Mouse (Mus musculus): ENCODE measurements around the gene Olfr156. TPM values are rescaled to one million over a fixed set of nuclear protein-coding genes. Genes with fewer than 3 reads are reported as not detected.

Gene Olfr156
- total RNA-seq (2012; rRNA removed), result not detected in 2 replicates
- total RNA-seq (2014; rRNA removed), result not detected in 2 replicates
- polyA plus RNA-seq (2012; ENCODE audit: insufficient read length, low read depth), result not detected in 2 replicates

GRCm38 (mm10) chr4:43823845-43824337 is at the start of gene Olfr156:
TSS of gene Olfr156 (minus strand) at chr4:43823895.
- H3K4me1 ChIP-seq (ENCODE audit: control insufficient read depth in 1 of 2, insufficient read depth in 2 of 2), result no peaks in the 10 kb centered on the region
- H3K27ac ChIP-seq (ENCODE audit: insufficient read depth, low read depth), result no peak within 1 kb of the TSS
- TF ChIP-seq CHD2 (IDR thresholded peaks at IDR 0.05; ENCODE audit: low read length) (no peak), IRF4 (IDR thresholded peaks at IDR 0.05; ENCODE audit: low read depth, low read length) (no peak), MAX (IDR thresholded peaks at IDR 0.05; ENCODE audit: low read length) (no peak), USF1 (IDR thresholded peaks at IDR 0.05; ENCODE audit: low read depth, low read length) (no peak), HCFC1 (IDR thresholded peaks at IDR 0.05; ENCODE audit: low read depth, low read length) (no peak), RAD21 (IDR thresholded peaks at IDR 0.05; ENCODE audit: low read depth, low read length) (peak; percentile 33), POLR2AphosphoS2 (IDR thresholded peaks at IDR 0.05; ENCODE audit: low read depth, low read length) (no peak), E2F4 (IDR thresholded peaks at IDR 0.05; ENCODE audit: insufficient replicate concordance, low read depth, low read length) (no peak), ZKSCAN1 (IDR thresholded peaks at IDR 0.05; ENCODE audit: borderline replicate concordance, low read depth, low read length) (no peak), USF2 (conservative IDR thresholded peaks at IDR 0.05; ENCODE audit: low read depth, low read length) (no peak), NRF1 (IDR thresholded peaks at IDR 0.05; ENCODE audit: low read depth, low read length) (no peak), CTCF (conservative IDR thresholded peaks at IDR 0.05 in 1 of 2, IDR thresholded peaks at IDR 0.05 in 1 of 2; ENCODE audit: low read depth in 2 of 2, low read length in 2 of 2) (peak in 1 of 2 experiments; percentile 43; a peak in 2 of 4 replicates), SMC3 (IDR thresholded peaks at IDR 0.05; ENCODE audit: low read depth, low read length) (peak; percentile 27; the same call in 1 of the 2 replicates), MAFK (IDR thresholded peaks at IDR 0.05; ENCODE audit: insufficient replicate concordance, low read length) (no peak)
- dilution Hi-C loops (cut with MboI; ENCODE audit: extremely low pct_ligation_motif_present, extremely low pct_unique_long_range_greater_than_20kb, low sequenced_read_pairs) (no loop called here), in situ Hi-C loops (cut with MboI; ENCODE audit: low pct_ligation_motif_present, low pct_unique_long_range_greater_than_20kb, low sequenced_read_pairs) (no loop called here)
- no peak within 1 kb of the TSS for H3K9ac ChIP-seq (ENCODE audit: insufficient read depth, low read depth)
- DNase-seq (ENCODE audit: extremely low read depth), result no peak
- no peaks in the 10 kb centered on the region for H3K79me2 ChIP-seq (replicated peaks; ENCODE audit: control insufficient read depth, extremely low read depth, insufficient read depth, poor library complexity, severe bottlenecking)
- H3K9me3 ChIP-seq (replicated peaks; ENCODE audit: low read length), result no peaks in the 10 kb centered on the region
- no peak within 1 kb of the TSS for H3K4me2 ChIP-seq (ENCODE audit: insufficient read depth, low read depth, poor library complexity, severe bottlenecking)
- peaks cover 70% of the 10 kb centered on the region for H3K27me3 ChIP-seq (replicated peaks)
- no peak within 1 kb of the TSS for H3K4me3 ChIP-seq (replicated peaks in 1 of 3; ENCODE audit: low read depth in 2 of 3, low read length in 2 of 3, poor library complexity in 1 of 3)
- no peaks in the 10 kb centered on the region for H3K36me3 ChIP-seq (replicated peaks in 1 of 2; ENCODE audit: control insufficient read depth in 1 of 2, insufficient read depth in 1 of 2, low read length in 1 of 2)

- Histone ChIP-seq H3K4me3 (replicated peaks in 1 of 3; ENCODE audit: low read depth in 2 of 3, low read length in 2 of 3, poor library complexity in 1 of 3) (no peak overlapping the region), H3K27ac (ENCODE audit: insufficient read depth, low read depth) (no peak overlapping the region), H3K27me3 (replicated peaks) (peaks cover 49% of the 10 kb centered on the region), H3K4me1 (ENCODE audit: control insufficient read depth in 1 of 2, insufficient read depth in 2 of 2) (peaks cover 0 to under 1% of the 10 kb centered on the region in 2 experiments; a peak in 2 of 4 replicates), H3K79me2 (replicated peaks; ENCODE audit: control insufficient read depth, extremely low read depth, insufficient read depth, poor library complexity, severe bottlenecking) (no peaks in the 10 kb centered on the region), H3K9ac (ENCODE audit: insufficient read depth, low read depth) (no peak overlapping the region), H3K36me3 (replicated peaks in 1 of 2; ENCODE audit: control insufficient read depth in 1 of 2, insufficient read depth in 1 of 2, low read length in 1 of 2) (no peaks in the 10 kb centered on the region), H3K9me3 (replicated peaks; ENCODE audit: low read length) (peaks cover 18% of the 10 kb centered on the region), H3K4me2 (ENCODE audit: insufficient read depth, low read depth, poor library complexity, severe bottlenecking) (no peak overlapping the region)
- no peak for DNase-seq (ENCODE audit: extremely low read depth)
- TF ChIP-seq MAFK (IDR thresholded peaks at IDR 0.05; ENCODE audit: insufficient replicate concordance, low read length) (no peak), UBTF (IDR thresholded peaks at IDR 0.05; ENCODE audit: low read depth, low read length) (no peak), NRF1 (IDR thresholded peaks at IDR 0.05; ENCODE audit: low read depth, low read length) (no peak), EP300 (IDR thresholded peaks at IDR 0.05; ENCODE audit: low read length) (no peak), CTCF (conservative IDR thresholded peaks at IDR 0.05 in 1 of 2, IDR thresholded peaks at IDR 0.05 in 1 of 2; ENCODE audit: low read depth in 2 of 2, low read length in 2 of 2) (no peak), ETS1 (conservative IDR thresholded peaks at IDR 0.05; ENCODE audit: low read depth, low read length) (no peak), E2F4 (IDR thresholded peaks at IDR 0.05; ENCODE audit: insufficient replicate concordance, low read depth, low read length) (no peak), HCFC1 (IDR thresholded peaks at IDR 0.05; ENCODE audit: low read depth, low read length) (no peak), KAT2A (IDR thresholded peaks at IDR 0.05; ENCODE audit: insufficient replicate concordance, low read length) (no peak)
- dilution Hi-C loops (cut with MboI; ENCODE audit: extremely low pct_ligation_motif_present, extremely low pct_unique_long_range_greater_than_20kb, low sequenced_read_pairs) (no loop called here), in situ Hi-C loops (cut with MboI; ENCODE audit: low pct_ligation_motif_present, low pct_unique_long_range_greater_than_20kb, low sequenced_read_pairs) (no loop called here)
Observed at GRCm38 (mm10) chr4:43869821-43870220, 46.1 kb upstream of the Olfr156 start.

Data from CH12.LX (cell line).